Mouse (Mus musculus): ENCODE results near the gene Unc119.

Unc119 gene

DNA sequence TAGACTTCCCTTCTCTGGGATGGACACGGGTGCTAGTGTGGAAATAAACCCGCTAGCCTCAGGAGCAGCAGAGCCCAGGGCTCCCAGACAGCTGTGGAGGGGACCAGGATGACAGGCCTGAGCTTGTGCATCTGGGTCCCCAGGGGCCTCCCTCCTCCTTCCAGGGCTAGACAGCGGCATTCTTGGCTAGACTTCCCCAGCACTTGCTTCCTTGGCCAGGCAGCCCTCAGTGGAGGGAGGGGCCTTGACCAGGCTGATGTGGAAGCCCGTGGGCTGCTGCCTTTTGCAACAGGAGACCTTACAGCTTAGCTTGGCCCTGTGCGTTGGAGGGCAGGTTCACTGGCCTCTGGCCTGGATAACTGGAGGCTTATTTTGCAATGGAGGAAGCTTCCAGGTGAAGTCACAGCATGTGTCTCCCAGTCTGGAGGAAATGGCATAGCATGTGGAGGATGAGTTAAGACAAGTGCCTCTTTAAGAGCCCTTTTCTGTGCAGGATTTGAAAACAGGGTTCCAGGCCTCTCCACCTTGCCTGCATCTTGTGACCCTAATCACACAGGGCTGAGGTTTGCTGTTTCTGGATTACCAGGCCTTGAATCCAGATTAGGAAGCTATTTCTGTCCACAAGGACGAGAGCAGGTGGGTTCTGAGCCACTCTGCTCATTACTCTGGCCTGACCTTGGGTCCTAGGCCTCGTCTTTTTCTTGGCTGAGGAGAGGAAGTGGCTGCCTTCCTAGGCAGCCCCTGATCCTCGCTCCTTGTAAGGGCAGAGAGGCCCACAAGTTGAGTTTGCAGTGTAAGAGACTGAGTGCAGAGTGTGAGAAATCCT lies 1.8 kb downstream of the Unc119 start:
- DNase-seq, result peak; percentile 37 to 60

DNA sequence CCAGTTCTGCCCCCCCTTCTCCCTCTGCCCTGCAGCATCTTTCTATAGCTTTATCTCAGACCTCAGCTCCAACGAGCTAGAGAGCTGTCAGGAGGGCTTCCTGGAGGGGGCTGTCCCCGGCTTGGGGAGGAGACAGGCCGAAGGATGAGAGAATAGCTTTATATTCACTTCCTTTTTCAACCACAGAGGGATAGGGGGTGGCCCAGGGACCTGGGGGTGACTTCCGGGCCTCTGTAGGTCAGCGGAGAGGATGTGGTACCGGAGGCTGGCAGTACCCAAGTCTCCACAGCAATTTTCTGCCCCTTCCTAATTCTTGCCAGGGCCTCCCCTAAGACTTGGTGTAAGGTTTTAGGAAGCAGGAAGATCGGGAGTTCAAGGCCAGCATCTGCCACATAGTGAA lies 2.5 kb downstream of the Unc119 start:
- no peak for DNase-seq

DNA sequence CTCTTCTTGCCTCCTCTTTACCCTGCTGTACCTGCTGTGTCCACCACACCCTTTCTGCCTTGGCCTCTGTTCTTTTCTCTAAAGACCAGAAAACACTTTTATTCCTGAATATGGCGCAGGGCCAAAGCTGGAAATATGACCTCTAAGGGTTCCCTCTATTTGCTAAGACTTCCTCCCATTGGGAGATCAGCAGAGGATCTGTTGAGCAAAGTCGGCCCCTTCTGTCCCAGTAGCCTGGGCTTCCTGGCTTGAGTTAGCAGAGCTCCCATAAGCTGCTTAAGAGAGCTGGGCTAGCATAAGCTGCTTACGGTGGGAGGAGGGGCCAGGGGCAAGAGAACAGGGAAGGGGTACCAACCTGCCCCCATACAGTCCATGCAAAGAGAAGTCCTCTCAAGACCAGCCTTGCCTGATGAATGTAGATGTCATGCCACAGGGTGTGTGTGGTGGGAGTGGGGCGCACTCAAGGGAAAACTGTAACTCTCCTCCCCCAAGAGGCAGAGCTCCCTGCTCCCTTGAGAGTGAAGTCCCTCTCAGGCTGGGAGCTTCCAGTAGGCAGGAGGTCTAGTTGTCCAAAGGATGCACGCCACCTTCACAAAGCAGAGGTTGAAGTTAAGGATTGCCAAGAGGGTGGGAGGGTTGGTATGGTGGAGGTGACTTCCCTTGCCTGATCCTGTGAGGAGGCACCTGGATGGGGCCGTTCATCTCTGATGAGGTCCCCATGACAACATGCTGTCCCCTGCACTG lies 3.2 kb downstream of the Unc119 start:
- DNase-seq, result no peak

DNA sequence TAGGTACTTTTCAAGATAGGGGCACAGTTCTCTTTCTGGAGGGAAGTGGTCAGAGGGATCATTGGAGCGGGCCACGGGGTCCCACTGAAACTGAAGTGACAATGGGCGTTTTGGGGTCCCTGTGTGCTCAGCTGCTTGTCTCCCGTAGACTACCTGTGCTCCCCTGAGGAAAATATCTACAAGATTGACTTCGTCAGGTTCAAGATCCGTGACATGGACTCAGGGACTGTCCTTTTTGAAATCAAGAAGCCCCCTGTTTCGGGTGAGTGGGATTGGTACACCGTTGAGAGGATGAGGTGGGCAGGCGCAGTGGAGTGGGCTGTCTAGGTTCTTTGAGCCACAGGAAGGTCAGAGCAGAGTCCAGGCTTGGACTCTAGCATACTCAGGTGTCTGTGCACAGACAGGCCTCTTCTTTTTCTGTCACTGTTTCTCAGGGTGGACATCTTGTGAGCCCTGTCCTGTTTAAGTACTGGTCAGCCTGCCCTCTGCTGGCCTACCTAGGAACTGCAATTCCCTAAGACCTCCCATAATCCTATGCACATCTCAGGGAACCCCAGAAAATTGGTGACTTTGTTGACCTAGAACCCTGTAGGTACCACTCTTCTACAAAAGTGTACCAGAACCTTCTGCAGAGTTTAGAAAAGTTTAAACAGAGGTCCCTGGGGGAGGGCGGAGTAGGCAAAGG lies 3.9 kb downstream of the Unc119 start:
- DNase-seq, result peak; percentile 72 to 90

DNA sequence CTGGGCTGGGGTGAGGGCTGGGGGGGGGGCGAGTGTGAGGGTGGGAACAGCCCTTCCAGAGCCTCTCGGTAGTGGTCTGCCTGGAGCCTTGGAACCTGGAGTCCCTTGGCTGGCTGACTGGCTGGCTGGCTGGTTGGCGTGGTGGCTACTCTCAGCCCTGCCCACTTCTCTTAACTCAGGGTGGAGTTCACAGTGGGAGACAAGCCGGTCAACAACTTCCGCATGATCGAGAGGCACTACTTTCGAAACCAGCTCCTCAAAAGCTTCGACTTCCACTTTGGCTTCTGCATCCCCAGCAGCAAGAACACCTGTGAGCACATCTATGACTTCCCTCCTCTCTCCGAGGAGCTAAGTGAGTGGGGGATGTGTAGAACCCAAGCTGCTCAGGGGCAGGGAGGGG lies 4.6 kb downstream of the Unc119 start:
- no peak for DNase-seq

DNA sequence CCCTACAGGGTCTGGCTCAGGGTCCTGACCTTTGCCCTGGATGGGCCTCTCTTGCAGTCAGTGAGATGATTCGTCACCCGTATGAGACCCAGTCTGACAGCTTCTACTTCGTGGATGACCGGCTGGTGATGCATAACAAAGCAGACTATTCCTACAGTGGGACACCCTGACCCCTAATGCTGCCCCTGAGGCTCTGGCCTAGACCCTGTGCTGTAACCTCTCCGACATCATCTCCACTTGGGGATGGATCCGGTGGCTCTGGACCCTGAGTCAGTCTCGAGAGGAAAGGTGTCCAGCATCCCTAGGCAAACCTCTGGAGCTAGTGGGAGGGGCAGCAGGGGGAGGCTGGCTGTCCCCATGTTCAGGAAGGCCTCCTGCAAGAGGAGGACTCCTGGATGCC lies 5.2 kb downstream of the Unc119 start:
- no peak for DNase-seq

DNA sequence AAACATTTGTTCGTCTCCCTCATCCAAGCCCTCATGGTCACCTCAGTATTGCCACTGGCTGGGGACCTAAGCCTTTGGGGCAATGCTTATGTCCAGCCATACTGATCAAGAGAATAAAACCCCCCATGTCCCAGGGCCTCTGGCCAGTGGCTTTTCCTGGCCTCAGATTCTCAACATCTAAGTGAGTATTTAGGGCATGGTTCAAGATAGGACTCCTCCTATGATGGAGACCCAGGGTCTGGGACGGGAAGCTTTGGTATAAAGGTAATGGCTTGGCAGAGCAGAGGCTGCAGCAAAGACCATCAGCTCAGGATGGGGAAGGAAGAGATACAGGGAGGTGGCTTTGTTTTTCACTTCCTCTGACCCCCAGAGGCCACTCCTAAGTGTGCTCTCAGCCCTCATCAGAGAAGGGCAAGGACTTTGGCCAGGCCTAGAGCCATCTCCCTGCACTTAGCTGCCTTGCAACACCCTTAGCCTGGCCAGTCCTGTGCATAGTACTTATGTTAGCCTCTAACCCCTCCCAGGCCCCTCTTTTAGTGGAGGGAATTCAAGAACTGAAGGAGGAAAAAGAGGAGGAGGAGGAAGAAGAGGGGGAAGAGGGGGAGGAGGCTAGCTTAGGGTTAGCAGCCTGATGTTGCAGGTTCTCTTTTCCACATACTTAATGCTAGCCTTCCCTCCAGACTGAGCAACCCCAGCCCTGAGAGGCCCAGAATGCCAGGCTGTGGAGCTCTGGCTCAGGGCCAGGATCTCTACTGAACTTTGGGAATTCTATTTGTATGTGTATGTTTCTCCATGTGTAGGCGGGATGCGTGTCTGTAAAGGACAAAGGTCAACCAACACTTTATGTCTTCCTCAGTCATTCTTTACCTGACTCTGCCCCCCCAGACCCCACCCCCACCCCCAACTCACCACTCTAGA lies 6.4 kb downstream of the Unc119 start:
- no peak for DNase-seq

DNA sequence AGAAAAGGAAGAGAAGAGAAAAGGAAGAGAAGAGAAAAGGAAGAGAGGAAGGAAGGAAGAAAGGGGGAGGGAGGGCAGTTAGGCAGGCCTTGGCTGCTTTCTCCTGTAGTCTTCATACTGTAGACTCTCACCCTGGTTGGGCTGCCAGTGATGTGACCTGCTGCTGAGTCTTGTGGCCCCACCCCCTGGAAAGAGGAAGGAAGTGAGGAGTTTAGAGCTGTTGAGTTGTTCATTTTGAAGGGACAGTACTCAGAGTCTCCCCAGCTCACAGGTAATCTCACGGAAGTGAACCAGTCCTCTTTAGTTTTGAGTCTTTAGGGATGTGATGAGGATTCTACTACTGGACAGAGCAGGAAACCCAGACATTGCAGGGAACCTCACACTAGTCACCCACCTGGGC lies 9.8 kb downstream of the Unc119 start:
- no peak for DNase-seq

DNA sequence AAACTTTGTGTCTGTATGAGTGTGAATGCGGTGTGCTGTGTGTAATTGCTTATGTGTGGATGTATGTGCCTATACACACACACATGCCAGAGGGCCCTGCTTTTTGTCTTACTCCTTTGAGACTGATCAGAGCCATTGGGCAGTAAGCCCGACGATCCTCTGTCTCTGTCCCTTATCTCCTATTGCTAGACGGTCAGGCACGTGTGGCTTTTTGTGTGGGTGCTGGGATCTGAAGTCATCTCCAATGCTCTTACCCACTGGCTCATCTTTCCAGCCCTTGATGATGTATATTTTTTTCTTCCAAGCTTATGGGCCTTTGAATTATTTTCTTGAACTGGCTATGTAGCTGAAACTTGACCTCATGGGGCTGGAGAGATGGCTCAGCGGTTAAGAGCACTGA lies 11.6 kb downstream of the Unc119 start:
- DNase-seq, result no peak

DNA sequence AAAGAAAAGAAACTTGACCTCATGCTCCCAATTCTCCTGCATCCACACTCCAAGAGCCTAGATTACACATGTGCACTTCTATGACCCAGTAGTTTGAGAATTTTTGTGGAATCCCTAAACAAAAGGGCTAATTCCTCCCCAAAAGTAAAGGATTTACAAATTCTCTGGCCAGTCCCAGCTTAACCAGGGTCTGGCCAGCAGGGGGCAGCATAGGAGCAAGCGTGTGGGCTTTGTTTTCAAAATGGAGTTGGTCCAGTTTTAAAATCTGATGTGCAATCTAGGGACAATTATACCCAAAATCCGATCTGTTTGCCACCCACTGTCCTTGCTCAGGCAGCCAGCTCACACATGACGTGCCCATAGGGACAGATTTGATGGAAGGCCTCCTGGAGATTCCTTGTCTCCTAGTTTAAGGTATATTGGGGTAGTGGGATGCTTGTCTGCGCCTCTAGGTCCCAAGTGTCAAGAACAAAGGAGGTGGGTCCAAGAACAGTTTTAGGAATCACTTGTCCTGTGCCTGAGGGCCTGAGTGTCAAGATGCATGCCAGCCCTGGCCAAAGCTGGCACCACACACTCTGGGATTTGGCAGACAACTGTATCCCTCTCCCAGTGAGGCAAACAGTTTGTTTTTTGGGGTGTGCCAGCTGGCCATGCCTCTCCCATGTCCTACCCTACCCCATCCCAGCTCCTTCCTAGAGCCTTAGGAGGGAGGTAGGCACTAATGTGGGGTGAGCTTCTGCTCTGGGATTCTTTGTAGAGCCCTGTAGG lies 12.4 kb downstream of the Unc119 start:
- peak; percentile 41 to 90 for DNase-seq

DNA sequence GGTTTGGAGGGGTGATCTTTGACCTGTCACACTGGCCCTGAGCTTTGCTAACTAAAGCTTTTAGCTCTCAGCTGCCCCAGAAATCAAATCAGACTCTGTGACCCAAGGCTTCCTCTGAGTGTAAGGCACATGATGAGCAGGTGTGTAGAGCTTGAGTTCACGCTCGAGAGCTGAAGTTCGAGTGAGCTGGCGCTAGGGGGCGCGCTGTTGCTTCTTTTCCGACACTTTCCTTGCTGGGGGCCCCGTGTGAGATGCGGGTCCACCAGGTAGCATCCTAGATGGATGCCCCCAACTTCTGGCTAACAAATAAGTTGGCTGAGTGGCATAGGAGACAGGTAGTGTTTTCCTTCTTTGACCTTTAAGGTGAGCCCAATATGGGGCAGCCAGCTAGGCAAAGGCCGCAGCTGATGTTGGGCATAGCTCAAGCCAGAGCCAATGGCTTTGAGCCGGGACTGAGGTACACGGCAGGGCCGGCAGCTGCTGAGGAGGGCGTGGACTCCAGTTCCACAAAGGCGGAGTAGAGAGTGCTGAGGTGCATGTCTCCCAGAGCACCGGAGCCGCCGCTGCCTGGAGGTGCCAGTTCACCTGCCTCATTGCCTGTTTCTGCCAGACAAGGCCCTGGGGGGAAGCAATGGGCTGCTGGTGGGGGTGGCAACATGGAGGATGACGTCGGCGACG lies 15.2 kb downstream of the Unc119 start:
- peak; percentile 38 to 73 for DNase-seq

DNA sequence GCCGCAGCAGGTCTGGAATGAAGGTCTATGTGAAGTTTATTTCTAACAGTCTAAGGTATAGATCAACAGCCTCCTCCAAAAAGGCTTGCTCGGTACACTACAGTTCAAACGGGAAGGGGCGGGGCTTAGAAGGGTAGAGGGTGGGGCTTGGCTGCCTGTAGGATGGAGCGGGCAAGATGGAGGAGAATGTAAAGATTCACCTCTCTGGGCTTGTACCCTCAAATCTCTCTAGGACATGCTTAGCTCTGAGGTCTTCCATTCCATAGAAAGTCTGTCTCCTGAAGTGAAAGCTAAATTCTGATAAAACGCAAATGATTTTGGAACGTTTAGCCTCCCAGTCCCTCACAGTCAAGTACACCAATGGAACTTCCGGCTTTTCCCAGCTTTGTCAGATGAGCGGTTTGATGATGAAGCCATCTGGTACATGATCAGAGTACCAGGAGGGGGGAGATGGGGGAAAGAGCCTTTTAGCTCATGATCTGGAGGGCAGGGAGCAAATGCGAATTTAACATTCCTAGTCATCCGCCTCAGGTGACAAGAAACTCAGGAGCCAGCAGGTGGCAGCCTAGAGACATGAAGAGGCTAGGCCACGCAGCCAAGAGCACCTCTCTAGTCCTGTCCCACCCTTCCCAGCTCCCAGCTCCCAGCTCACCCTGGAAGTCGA lies 17.0 kb downstream of the Unc119 start:
- DNase-seq, result peak; percentile 83 to 94

DNA sequence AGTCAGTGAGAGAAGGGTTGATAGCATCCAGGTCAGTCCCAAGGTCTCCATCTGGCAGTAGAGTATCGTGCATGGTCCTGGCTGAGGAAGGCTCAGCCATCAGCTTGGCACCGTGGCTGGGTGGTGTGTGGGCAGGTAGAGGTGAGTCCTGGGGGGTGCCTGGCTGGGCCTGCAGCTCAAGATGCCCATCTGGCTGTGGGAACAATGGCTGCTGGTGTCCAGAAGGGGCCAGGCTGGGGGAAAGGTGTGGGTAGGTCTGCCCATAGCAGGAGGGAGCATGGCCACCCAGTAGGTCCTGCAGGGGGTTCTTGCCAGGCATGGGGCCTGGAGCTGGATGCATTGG lies 17.5 kb downstream of the Unc119 start:
- no peak for DNase-seq

DNA sequence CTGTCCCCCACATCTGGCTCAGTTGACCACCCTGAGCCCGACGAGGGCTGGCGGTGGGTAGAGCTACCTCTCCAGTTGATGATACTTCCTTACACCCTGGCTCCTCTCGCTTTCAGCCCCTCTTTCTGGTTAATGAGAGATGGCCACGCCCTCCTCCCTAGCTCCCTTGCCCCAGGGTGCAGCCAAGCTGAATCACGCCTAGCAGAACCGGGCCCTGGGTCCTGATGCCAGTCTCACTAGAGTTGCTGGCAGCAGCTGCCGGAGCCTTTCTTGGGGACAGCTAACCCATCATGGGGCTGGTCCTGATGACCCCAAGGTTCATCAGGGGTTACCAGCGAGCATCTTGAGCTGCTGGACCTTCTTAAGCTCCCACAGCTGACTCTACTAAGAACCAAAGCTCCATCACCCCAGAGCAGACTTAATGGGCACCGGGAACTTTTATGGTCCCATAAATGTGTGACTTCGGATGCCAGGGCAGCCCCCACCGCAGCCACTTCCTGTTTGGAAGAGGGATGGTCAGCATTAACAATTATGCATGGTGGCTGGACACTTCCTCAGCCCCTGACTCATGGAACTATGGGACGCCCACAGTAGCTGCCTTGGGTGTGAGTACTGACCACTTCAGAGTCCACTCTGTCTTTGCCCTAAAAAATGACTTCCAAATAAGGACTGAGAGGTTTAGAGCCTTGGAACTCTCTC lies 20.2 kb downstream of the Unc119 start:
- DNase-seq, result peak; percentile 57 to 60

DNA sequence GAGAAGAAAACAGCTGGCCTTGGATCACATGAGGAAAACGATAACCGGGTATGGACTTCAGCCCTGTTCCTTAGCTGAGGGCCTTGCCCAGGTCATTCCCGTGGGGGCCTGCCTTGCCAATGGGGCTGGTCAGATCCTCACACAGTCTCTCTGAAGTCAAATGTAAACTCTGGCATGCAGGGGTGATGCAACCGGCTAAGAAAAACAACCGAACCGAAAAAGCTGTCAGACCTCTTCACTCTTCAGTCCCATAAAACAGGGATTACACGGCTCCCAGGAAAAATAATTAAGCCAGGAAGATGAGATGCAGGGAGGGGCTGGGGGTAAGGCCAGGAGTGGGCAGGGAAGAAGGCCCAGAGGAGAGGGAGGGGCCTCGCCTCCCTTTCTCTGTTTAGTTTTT lies 20.8 kb downstream of the Unc119 start:
- DNase-seq, result peak; percentile 29 to 52

DNA sequence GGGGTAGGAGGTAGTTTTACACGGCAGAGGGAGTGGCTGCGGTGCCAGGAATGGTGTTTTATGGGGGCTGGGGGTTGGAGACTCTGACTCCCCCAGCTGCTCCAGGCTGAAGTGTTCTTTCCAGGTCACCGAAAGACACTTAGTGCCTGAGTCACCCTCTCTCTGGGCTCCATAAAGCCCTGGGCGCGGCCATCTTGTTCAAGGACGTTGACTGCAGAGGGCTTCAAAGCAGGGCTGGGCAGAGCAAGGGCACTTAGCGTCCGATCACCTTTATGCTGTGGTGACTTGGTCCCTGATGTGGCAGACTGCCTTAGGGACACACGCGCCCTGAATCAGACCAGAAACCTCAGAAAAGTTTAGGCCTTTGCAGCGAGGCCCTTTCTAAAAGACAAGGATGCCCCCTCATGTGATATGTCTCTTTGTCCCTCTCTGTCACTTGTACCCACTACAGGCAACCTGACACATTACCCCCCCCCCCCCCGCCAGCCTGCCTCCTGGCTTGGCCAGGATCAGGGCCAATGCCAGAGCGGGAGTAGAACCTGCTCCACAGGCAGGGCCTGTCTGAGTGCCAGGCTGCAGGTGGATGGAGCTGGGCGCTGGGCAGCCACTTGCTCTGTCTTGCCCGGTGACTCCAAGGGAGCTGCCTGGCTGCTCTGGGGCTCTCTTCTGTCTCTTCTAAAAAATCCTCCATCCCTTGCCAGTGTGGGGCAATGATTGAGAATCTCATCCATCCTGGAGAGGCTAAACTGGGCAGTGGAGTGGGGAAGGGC lies 24.4 kb downstream of the Unc119 start:
- no peak for DNase-seq

DNA sequence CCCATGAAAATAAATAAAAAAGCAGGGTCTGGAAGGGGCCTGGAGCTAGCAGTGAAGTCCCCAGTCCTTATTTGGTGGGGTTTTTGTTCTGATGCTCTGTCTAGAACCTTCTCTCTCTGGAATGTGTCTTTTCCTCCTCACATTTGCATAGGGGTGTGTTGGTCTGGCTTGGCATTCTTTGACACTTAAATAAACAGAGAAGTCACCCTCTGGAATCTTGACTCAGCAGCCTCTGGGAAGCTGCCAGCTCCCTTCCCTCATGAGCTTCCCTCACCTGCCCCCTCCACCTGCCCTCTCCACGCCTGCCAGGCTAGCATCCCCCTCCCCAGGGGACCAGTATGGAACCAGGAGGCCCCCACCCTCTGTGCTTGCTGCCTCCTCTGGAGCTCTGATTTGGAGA lies 27.1 kb downstream of the Unc119 start:
- no peak for DNase-seq

DNA sequence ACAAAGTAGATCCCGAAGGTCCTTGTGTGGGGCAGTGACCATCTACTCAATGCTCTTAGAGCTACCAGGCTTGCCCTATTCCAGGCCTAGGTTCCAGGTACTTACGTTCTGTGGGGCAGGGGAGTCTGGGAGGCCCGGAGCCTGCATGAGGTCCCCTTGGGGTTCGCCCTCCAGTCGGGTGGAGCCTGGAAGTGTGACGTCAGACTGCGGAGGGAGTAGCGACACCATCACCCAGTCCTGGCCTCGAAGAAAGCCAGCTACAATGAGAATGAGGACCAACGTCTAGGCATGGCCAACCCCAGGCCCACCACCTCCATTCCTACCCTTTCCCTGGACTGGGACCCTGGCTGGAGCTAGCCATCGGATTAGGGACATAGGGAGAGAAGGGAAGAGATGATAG lies 28.4 kb downstream of the Unc119 start:
- DNase-seq, result no peak

DNA sequence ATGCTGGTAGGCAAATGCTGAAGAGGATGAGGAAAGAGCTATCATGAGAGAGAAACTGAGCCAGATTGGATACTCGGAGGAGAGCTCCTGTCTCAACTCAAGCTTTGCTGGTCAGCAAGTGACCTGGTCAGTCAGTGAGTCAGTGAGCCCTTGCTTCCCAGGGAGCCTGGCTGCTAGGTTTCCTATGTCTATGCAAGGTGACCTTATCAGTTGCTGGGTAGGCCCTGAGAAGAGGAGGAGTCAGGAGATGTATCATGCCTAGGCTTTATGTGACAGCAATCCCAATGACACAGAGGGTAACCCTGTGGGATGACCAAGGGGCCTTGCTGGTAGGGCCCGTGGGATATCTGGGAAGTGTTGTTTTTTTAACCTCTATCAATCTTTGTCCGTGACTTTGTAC lies 28.9 kb downstream of the Unc119 start:
- no peak for DNase-seq
